Mouse (Mus musculus): Measurements from ENCODE around the gene Fam205a1. TPM values are rescaled to one million over a fixed set of nuclear protein-coding genes. Genes with fewer than 3 reads are reported as not detected.
"Not testable (repeated sequence)": the region's sequence is repeated elsewhere in the genome, so short reads cannot be mapped to it uniquely, and the experiment has no call there.

The Fam205a1 gene
- polyA plus RNA-seq, 1 experiment from 2014 or later: not detected

GRCm38 (mm10) chr4:42874134-42874533, 20.4 kb upstream of the Fam205a1 start, which contains the start of gene Fam205c:
Gene Fam205c, minus strand, starts transcription at chr4:42874234.
- no peaks in the 10 kb centered on the region for H3K36me3 ChIP-seq
- 85% methylated on average over 7 of the region's 7 CpGs for WGBS
- no peak within 1 kb of the TSS for H3K27ac ChIP-seq
- no peak for DNase-seq (ENCODE audit: low spot score)
- no peaks in the 10 kb centered on the region for H3K9me3 ChIP-seq
- H3K27me3 ChIP-seq (ENCODE audit: insufficient read depth, poor library complexity, severe bottlenecking): peaks cover 11% of the 10 kb centered on the region; the same call in 1 of the 2 replicates
- H3K4me1 ChIP-seq (replicated peaks): no peaks in the 10 kb centered on the region
- H3K4me3 ChIP-seq: no peak within 1 kb of the TSS

GRCm38 (mm10) chr4:42872746-42873435, 19.2 kb upstream of the Fam205a1 start:
- WGBS: 86% methylated on average over 16 of the region's 16 CpGs
- H3K36me3 ChIP-seq: no peaks in the 10 kb centered on the region
- no peak overlapping the region for H3K27ac ChIP-seq

GRCm38 (mm10) chr4:42872151-42872550, 18.5 kb upstream of the Fam205a1 start:
- H3K4me3 ChIP-seq: no peak overlapping the region
- no peak overlapping the region for H3K27ac ChIP-seq
- H3K9me3 ChIP-seq: no peaks in the 10 kb centered on the region
- WGBS: 93% methylated on average over 7 of the region's 7 CpGs
- no peaks in the 10 kb centered on the region for H3K36me3 ChIP-seq
- peaks cover 9% of the 10 kb centered on the region; the same call in 1 of the 2 replicates for H3K27me3 ChIP-seq (ENCODE audit: insufficient read depth, poor library complexity, severe bottlenecking)
- no peaks in the 10 kb centered on the region for H3K4me1 ChIP-seq (replicated peaks)
- DNase-seq (ENCODE audit: low spot score): no peak

More at GRCm38 (mm10) chr4:42872746-42873435, 19.2 kb upstream of the Fam205a1 start:
- Histone ChIP-seq H3K27me3 (ENCODE audit: insufficient read depth, poor library complexity, severe bottlenecking) (peaks cover 11% of the 10 kb centered on the region; the same call in 1 of the 2 replicates), H3K4me3 (no peak overlapping the region), H3K4me1 (replicated peaks) (no peaks in the 10 kb centered on the region), H3K9me3 (no peaks in the 10 kb centered on the region)
- no peak for DNase-seq (ENCODE audit: low spot score)

- no peak overlapping the region for H3K4me3 ChIP-seq
- no peaks in the 10 kb centered on the region for H3K4me1 ChIP-seq (replicated peaks)
- no peak for DNase-seq (ENCODE audit: low spot score)
- H3K27me3 ChIP-seq (ENCODE audit: insufficient read depth, poor library complexity, severe bottlenecking): 0 out of 2 replicates have a peak, but pooled peaks cover 3% of the 10 kb centered on the region
- H3K9me3 ChIP-seq: no peaks in the 10 kb centered on the region
- 81% methylated on average over 5 of the region's 5 CpGs for WGBS
- no peak overlapping the region for H3K27ac ChIP-seq
- H3K36me3 ChIP-seq: no peaks in the 10 kb centered on the region
These were observed 17.1 kb upstream of the Fam205a1 start for GRCm38 (mm10) chr4:42870748-42871147.

GRCm38 (mm10) chr4:42868193-42868592, 14.5 kb upstream of the Fam205a1 start:
- no peak for DNase-seq (ENCODE audit: low spot score)
- Histone ChIP-seq H3K36me3 (no peaks in the 10 kb centered on the region), H3K27me3 (ENCODE audit: insufficient read depth, poor library complexity, severe bottlenecking) (0 out of 2 replicates have a peak, but pooled peaks cover 2% of the 10 kb centered on the region), H3K4me1 (replicated peaks) (no peaks in the 10 kb centered on the region), H3K27ac (no peak overlapping the region), H3K9me3 (no peaks in the 10 kb centered on the region), H3K4me3 (no peak overlapping the region)
- WGBS: 92% methylated on average over 5 of the region's 5 CpGs

- Histone ChIP-seq H3K4me1 (replicated peaks) (no peaks in the 10 kb centered on the region), H3K27ac (no peak overlapping the region; the same call in 1 of the 2 replicates)
- 82% methylated on average over 3 of the region's 3 CpGs for WGBS
These were observed 13.7 kb upstream of the Fam205a1 start for GRCm38 (mm10) chr4:42867390-42867789.

GRCm38 (mm10) chr4:42863487-42863886, 9.8 kb upstream of the Fam205a1 start:
- H3K4me3 ChIP-seq; H3K36me3 ChIP-seq; DNase-seq (ENCODE audit: low spot score); H3K4me1 ChIP-seq (replicated peaks); H3K27me3 ChIP-seq (ENCODE audit: insufficient read depth, poor library complexity, severe bottlenecking); H3K9me3 ChIP-seq; H3K27ac ChIP-seq: not testable (repeated sequence)
- WGBS: 77% methylated on average over 5 of the region's 5 CpGs

More at GRCm38 (mm10) chr4:42867390-42867789, 13.7 kb upstream of the Fam205a1 start:
- Histone ChIP-seq H3K4me3 (no peak overlapping the region), H3K9me3 (no peaks in the 10 kb centered on the region), H3K27me3 (ENCODE audit: insufficient read depth, poor library complexity, severe bottlenecking) (no peaks in the 10 kb centered on the region), H3K36me3 (no peaks in the 10 kb centered on the region)
- DNase-seq (ENCODE audit: low spot score): no peak

- H3K9me3 ChIP-seq; DNase-seq (ENCODE audit: low spot score); H3K36me3 ChIP-seq; H3K4me3 ChIP-seq; H3K4me1 ChIP-seq (replicated peaks); H3K27ac ChIP-seq; H3K27me3 ChIP-seq (ENCODE audit: insufficient read depth, poor library complexity, severe bottlenecking): not testable (repeated sequence)
- WGBS: 85% methylated on average over 9 of the region's 9 CpGs
These were observed 6.8 kb upstream of the Fam205a1 start for GRCm38 (mm10) chr4:42860483-42860882.

GRCm38 (mm10) chr4:42856671-42857070, 3.0 kb upstream of the Fam205a1 start, which contains the start of gene Gm12394:
Gene Gm12394, minus strand, starts transcription at chr4:42856771.
- WGBS: 79% methylated on average over 1 of the region's 1 CpGs
- H3K4me3 ChIP-seq; H3K27ac ChIP-seq; H3K4me1 ChIP-seq (replicated peaks); H3K36me3 ChIP-seq; H3K9me3 ChIP-seq; DNase-seq (ENCODE audit: low spot score); H3K27me3 ChIP-seq (ENCODE audit: insufficient read depth, poor library complexity, severe bottlenecking): not testable (repeated sequence)

Other genes with a start within 250 kb of the Fam205a1 start
- not detected in 2 replicates for gene Gm10591, start 241.7 kb downstream of the Fam205a1 start, polyA plus RNA-seq (2016; fragmentation: Nextera tagmentation; extraction: Ambion mirVana)
- not detected in 2 replicates for gene Gm2564, start 224.2 kb downstream of the Fam205a1 start, polyA plus RNA-seq (2016; fragmentation: Nextera tagmentation; extraction: Ambion mirVana)
- not detected in 2 replicates for gene Ccl27b, start 198.6 kb downstream of the Fam205a1 start, polyA plus RNA-seq (2016; fragmentation: Nextera tagmentation; extraction: Ambion mirVana)
- gene Il11ra2, start 192.0 kb downstream of the Fam205a1 start, polyA plus RNA-seq (2016; fragmentation: Nextera tagmentation; extraction: Ambion mirVana): not detected in 2 replicates
- 0.87 and 0.99 TPM in 2 replicates for gene 4930578G10Rik, start 118.3 kb downstream of the Fam205a1 start, polyA plus RNA-seq (2016; fragmentation: Nextera tagmentation; extraction: Ambion mirVana)
- 0.27 TPM in 1 of 2 replicates, not detected in the other for gene Ccl19, start 97.3 kb downstream of the Fam205a1 start, polyA plus RNA-seq (2016; fragmentation: Nextera tagmentation; extraction: Ambion mirVana)
- 0.26 and 0.34 TPM in 2 replicates for gene Ccl21a, start 79.9 kb downstream of the Fam205a1 start, polyA plus RNA-seq (2016; fragmentation: Nextera tagmentation; extraction: Ambion mirVana)
- 0.67 TPM in 1 of 2 replicates, not detected in the other for gene Gm12394, start 2.9 kb upstream of the Fam205a1 start, polyA plus RNA-seq (2016; fragmentation: Nextera tagmentation; extraction: Ambion mirVana)
- 1.1 TPM in 1 of 2 replicates, not detected in the other for gene Fam205c, start 20.3 kb upstream of the Fam205a1 start, polyA plus RNA-seq (2016; fragmentation: Nextera tagmentation; extraction: Ambion mirVana)
- gene Phf24, start 62.8 kb upstream of the Fam205a1 start, polyA plus RNA-seq (2016; fragmentation: Nextera tagmentation; extraction: Ambion mirVana): 1.6 and 2.5 TPM in 2 replicates
- gene Dnajb5, start 95.9 kb upstream of the Fam205a1 start, polyA plus RNA-seq (2016; fragmentation: Nextera tagmentation; extraction: Ambion mirVana): 14.0 and 17.6 TPM in 2 replicates
- 0.75 and 0.95 TPM in 2 replicates for gene 1700022I11Rik, start 115.7 kb upstream of the Fam205a1 start, polyA plus RNA-seq (2016; fragmentation: Nextera tagmentation; extraction: Ambion mirVana)
- gene Vcp, start 146.6 kb upstream of the Fam205a1 start, polyA plus RNA-seq (2016; fragmentation: Nextera tagmentation; extraction: Ambion mirVana): 600 and 640 TPM in 2 replicates
- 23.2 and 25.5 TPM in 2 replicates for gene Fancg, start 156.6 kb upstream of the Fam205a1 start, polyA plus RNA-seq (2016; fragmentation: Nextera tagmentation; extraction: Ambion mirVana)
- 20.3 and 23.2 TPM in 2 replicates for gene Pigo, start 171.9 kb upstream of the Fam205a1 start, polyA plus RNA-seq (2016; fragmentation: Nextera tagmentation; extraction: Ambion mirVana)
- 404 and 440 TPM in 2 replicates for gene Stoml2, start 177.8 kb upstream of the Fam205a1 start, polyA plus RNA-seq (2016; fragmentation: Nextera tagmentation; extraction: Ambion mirVana)
- gene Fam214b, start 192.3 kb upstream of the Fam205a1 start, polyA plus RNA-seq (2016; fragmentation: Nextera tagmentation; extraction: Ambion mirVana): 22.6 and 34.4 TPM in 2 replicates
- 12.8 and 14.8 TPM in 2 replicates for gene Unc13b, start 205.1 kb upstream of the Fam205a1 start, polyA plus RNA-seq (2016; fragmentation: Nextera tagmentation; extraction: Ambion mirVana)

Measured in hindbrain, embryonic 10.5 days (tissue).